Mouse (Mus musculus): ENCODE data around the gene Pth1r.

The Pth1r gene

DNA sequence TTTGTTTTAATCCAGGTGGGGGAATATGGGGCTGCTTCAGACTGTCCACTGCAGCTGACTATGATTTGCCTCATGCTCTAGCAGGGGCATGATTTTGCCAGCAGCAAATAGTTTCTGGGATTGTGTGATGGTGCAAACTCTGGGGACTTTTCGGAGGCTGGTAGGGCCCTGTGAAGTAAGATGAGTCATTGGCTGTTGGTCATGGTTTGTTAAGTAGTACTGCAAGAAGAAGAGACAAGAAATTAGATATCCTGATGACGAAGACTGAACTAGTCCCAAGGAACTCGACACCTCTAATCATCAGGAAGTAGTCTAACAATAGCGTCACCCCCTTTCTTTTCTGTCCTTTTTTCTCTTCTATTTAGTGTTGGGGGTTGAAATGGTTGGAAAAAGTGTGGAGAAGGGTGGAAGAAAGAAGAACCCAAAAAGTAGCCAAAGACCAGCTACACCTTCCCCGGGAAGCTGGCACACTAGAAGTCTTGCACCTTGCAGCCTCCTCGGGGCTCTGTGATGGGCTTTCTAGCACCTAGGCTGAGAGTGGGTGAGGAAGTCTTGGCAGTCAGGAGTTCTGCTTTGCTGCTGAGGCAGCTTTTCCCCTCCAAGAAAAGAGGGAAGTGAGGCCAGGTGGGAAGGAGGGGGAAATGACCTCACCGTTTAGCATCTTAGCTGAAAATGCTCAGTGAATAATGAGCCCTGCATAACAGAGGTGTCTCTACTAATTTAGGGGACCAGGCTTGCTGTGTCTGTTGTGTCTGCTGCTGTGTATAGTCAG, 66.0 kb downstream of the Pth1r start:
- DNase-seq, result no peak

GRCm38 (mm10) chr9:110678886-110679285, 68.1 kb downstream of the Pth1r start:
- DNase-seq, result no peak

GRCm38 (mm10) chr9:110676492-110676911, 70.4 kb downstream of the Pth1r start:
- DNase-seq, result no peak

- no peak for DNase-seq
Measured at GRCm38 (mm10) chr9:110673107-110673752, 73.7 kb downstream of the Pth1r start.

DNA sequence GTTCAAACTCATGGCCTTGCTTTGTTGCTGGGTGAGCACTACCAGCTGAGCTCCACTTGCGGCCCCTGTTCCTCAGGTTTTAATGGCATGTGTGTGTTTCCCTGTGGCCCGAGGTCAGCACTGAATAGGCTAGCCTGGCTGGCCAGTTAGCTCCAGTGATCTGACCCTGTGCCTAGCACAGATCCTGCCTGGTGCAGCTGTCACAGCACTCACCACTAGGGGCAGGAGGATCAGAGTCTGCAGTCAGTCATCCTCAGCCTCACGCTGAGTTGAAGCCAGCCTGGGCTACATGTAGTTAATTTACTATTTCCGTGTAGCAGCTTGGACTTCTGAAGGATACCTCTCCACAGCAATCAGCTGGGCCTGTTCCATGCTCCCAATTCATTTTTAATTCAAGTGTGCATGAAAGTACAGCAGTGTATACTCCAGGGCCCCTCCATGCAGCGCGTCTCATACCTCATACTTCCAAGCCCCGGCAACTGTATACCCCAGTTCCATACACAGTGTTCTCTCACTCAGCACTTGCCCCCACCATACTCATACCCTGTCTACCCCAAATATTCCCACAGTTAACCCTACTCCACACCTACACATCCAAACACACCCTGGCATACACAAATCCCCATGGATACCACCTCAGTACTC, 74.4 kb downstream of the Pth1r start:
- peak; percentile 65 for DNase-seq

Measured in kidney, postnatal 10 days (tissue).